Mouse (Mus musculus): Measurements from ENCODE around the gene Mamdc2.

Mamdc2 gene

GRCm38 (mm10) chr19:23273355-23274053 lies 174.7 kb downstream of the Mamdc2 start, which contains the start of gene Smc5:
Gene Smc5 (minus strand): TSS chr19:23273897.
- peak; percentile 87 for DNase-seq (ENCODE audit: low spot score)

- no peak for DNase-seq (ENCODE audit: low spot score)
Observed at GRCm38 (mm10) chr19:23256771-23257170, 191.5 kb downstream of the Mamdc2 start.
